Mouse (Mus musculus) lung, embryonic 15.5 days (tissue): ENCODE measurements around the gene Gm17190. TPM values are rescaled to one million over a fixed set of nuclear protein-coding genes. Genes with fewer than 3 reads are reported as not detected.
A peak's percentile ranks its signal among the peaks of the same experiment; 100 is the strongest.

Experiments
- ATAC-seq: fragments of 200-750 bp; cut with Nextera tagmentation; 2 replicates; pipeline ENCODE4 v1.8.0; 2017; ENCODE audit warnings: moderate number of reproducible peaks, borderline replicate concordance; ENCODE audit not compliant: low FRiP score, low TSS enrichment; ENCODE audit errors: extremely low read depth
- H3K27ac ChIP-seq: fragments of 300-500 bp; sonication (generic); 2 replicates; pipeline ENCODE4 v1.5.1; 2015; ENCODE audit warnings: moderate library complexity, mild to moderate bottlenecking, inconsistent platforms
- H3K27me3 ChIP-seq: fragments of 300-500 bp; sonication (generic); 2 replicates; pipeline ENCODE4 v1.6.1; 2015; ENCODE audit warnings: inconsistent platforms
- H3K36me3 ChIP-seq: fragments of 300-500 bp; sonication (generic); 2 replicates; pipeline ENCODE4 v1.6.1; 2015; ENCODE audit warnings: inconsistent platforms
- H3K4me1 ChIP-seq: fragments of 300-500 bp; sonication (generic); 2 replicates; pipeline ENCODE4 v1.6.1; 2015; ENCODE audit warnings: inconsistent platforms
- H3K4me2 ChIP-seq: fragments of 300-500 bp; sonication (generic); 2 replicates; pipeline ENCODE4 v1.6.1; 2015; ENCODE audit warnings: inconsistent platforms, mild to moderate bottlenecking, moderate library complexity
- H3K4me3 ChIP-seq: fragments of 300-500 bp; sonication (generic); 2 replicates; pipeline ENCODE4 v1.5.1; 2015; ENCODE audit warnings: mild to moderate bottlenecking, inconsistent platforms
- H3K9ac ChIP-seq: fragments of 300-500 bp; sonication (generic); 2 replicates; pipeline ENCODE4 v1.6.1; 2015; ENCODE audit warnings: inconsistent platforms
- H3K9me3 ChIP-seq: fragments of 300-500 bp; sonication (generic); 2 replicates; pipeline ENCODE4 v1.6.1; 2016; ENCODE audit warnings: inconsistent platforms
- WGBS: fragments of 180-500 bp; shearing (Covaris S2); methylation state at CpG from one replicate; pipeline ENCODE4 v1.1.7; 2015; 5-methylcytosine and 5-hydroxymethylcytosine counted together
- polyA plus RNA-seq: library from polyadenylated mRNA; unstranded; fragments of >200 nt; fragmentation: Nextera tagmentation; extraction: Ambion mirVana; gene quantifications from 2 replicates; pipeline ENCODE4 v1.2.1, GENCODE M21; 2015

Gene Gm17190
- polyA plus RNA-seq, 1 experiment from 2014 or later = not detected

GRCm38 (mm10) chr13:96125011-96125410 lies 43.2 kb downstream of the Gm17190 start:
- 67% methylated on average over 5 of the region's 5 CpGs for WGBS
- Histone ChIP-seq H3K4me2 (no peak overlapping the region), H3K27me3 (peaks cover 36% of the 10 kb centered on the region), H3K4me3 (no peak overlapping the region), H3K36me3 (no peaks in the 10 kb centered on the region), H3K27ac (no peak overlapping the region), H3K9ac (no peak overlapping the region), H3K4me1 (no peaks in the 10 kb centered on the region), H3K9me3 (no peaks in the 10 kb centered on the region)
- no peak for ATAC-seq

- Histone ChIP-seq H3K4me3 (no peak overlapping the region), H3K4me2 (no peak overlapping the region), H3K27ac (no peak overlapping the region), H3K36me3 (no peaks in the 10 kb centered on the region), H3K27me3 (peaks cover 53% of the 10 kb centered on the region), H3K4me1 (peaks cover 10% of the 10 kb centered on the region), H3K9ac (no peak overlapping the region), H3K9me3 (no peaks in the 10 kb centered on the region)
- WGBS = 56% methylated on average over 6 of the region's 6 CpGs
- no peak for ATAC-seq
Observed at GRCm38 (mm10) chr13:96126669-96127068, 44.8 kb downstream of the Gm17190 start.

GRCm38 (mm10) chr13:96129081-96129480 lies 47.2 kb downstream of the Gm17190 start:
- Histone ChIP-seq H3K4me2 (no peak overlapping the region), H3K4me1 (peaks cover 30% of the 10 kb centered on the region), H3K9me3 (no peaks in the 10 kb centered on the region), H3K36me3 (no peaks in the 10 kb centered on the region), H3K4me3 (no peak overlapping the region), H3K27ac (no peak overlapping the region), H3K9ac (no peak overlapping the region), H3K27me3 (peaks cover 77% of the 10 kb centered on the region)
- no peak for ATAC-seq
- WGBS = 69% methylated on average over 3 of the region's 3 CpGs

- no peak overlapping the region for H3K27ac ChIP-seq
- under 1% methylated on average over 28 of the region's 30 CpGs for WGBS
- no peak overlapping the region for H3K9ac ChIP-seq
- H3K27me3 ChIP-seq = peaks cover 85% of the 10 kb centered on the region
- H3K9me3 ChIP-seq = no peaks in the 10 kb centered on the region
- peak overlapping the region; percentile 90 for H3K4me2 ChIP-seq
- peak; percentile 70; the same call in 1 of the 2 replicates for ATAC-seq
- H3K4me3 ChIP-seq = peak overlapping the region; percentile 44
- H3K36me3 ChIP-seq = no peaks in the 10 kb centered on the region
- peaks cover 30% of the 10 kb centered on the region for H3K4me1 ChIP-seq
Observed at GRCm38 (mm10) chr13:96131050-96131449, 49.2 kb downstream of the Gm17190 start.

- H3K4me3 ChIP-seq = peak overlapping the region; percentile 44
- no peak for ATAC-seq
- H3K36me3 ChIP-seq = no peaks in the 10 kb centered on the region
- H3K27ac ChIP-seq = no peak overlapping the region
- H3K9me3 ChIP-seq = no peaks in the 10 kb centered on the region
- H3K4me1 ChIP-seq = peaks cover 30% of the 10 kb centered on the region
- under 1% methylated on average over 19 of the region's 19 CpGs for WGBS
- peak overlapping the region; percentile 90 for H3K4me2 ChIP-seq
- H3K9ac ChIP-seq = no peak overlapping the region
- peaks cover 79% of the 10 kb centered on the region for H3K27me3 ChIP-seq
Observed at GRCm38 (mm10) chr13:96131911-96132310, 50.1 kb downstream of the Gm17190 start.

- Histone ChIP-seq H3K4me3 (peak within 1 kb of the TSS; percentile 44), H3K27me3 (peaks cover 74% of the 10 kb centered on the region), H3K4me2 (peak within 1 kb of the TSS; percentile 90), H3K9me3 (no peaks in the 10 kb centered on the region), H3K36me3 (no peaks in the 10 kb centered on the region), H3K9ac (no peak within 1 kb of the TSS; the same call in 1 of the 2 replicates), H3K27ac (no peak within 1 kb of the TSS), H3K4me1 (peaks cover 30% of the 10 kb centered on the region)
- WGBS = under 1% methylated on average over 42 of the region's 44 CpGs
- peak; percentile 72 for ATAC-seq
Observed at GRCm38 (mm10) chr13:96132401-96132816, 50.6 kb downstream of the Gm17190 start, which contains the start of gene Sv2c. Gene Sv2c, minus strand, starts transcription at chr13:96132577.

Other genes starting within 250 kb of the Gm17190 start
- 6.2 and 6.8 TPM in 2 replicates for gene Iqgap2, start 190.1 kb upstream of the Gm17190 start, polyA plus RNA-seq
- 22.8 and 23.6 TPM in 2 replicates for gene Gm20075, start 678 bp upstream of the Gm17190 start, polyA plus RNA-seq
- gene Sv2c, start 50.5 kb downstream of the Gm17190 start, polyA plus RNA-seq = 1.1 and 1.3 TPM in 2 replicates